Mouse (Mus musculus) lung, adult 2 months (tissue): ENCODE data around the gene Zbtb42.

Experiments
- CTCF ChIP-seq: fragments of 200-500 bp; IDR thresholded peaks from 2 replicates; pipeline ENCODE4 v1.5.1; 2011; ENCODE audit warnings: mild to moderate bottlenecking, low read length, control low read depth; ENCODE audit not compliant: insufficient read depth
- POLR2A ChIP-seq: fragments of 200-500 bp; IDR thresholded peaks from 2 replicates; pipeline ENCODE4 v1.6.1; 2011; ENCODE audit warnings: low read depth, mild to moderate bottlenecking, control low read depth, low read length, borderline replicate concordance; ENCODE audit errors: extremely low read depth

- TF ChIP-seq POLR2A: no peak
- TF ChIP-seq CTCF: no peak
Measured at GRCm38 (mm10) chr12:112730808-112731207, 52.2 kb downstream of the Zbtb42 start.
